Mouse (Mus musculus): ENCODE results near the gene Fbxo9.

- no peak for TF ChIP-seq CTCF (IDR thresholded peaks at IDR 0.05; ENCODE audit: extremely low read depth, insufficient read depth, low read length)
- TF ChIP-seq POLR2A (IDR thresholded peaks at IDR 0.05; ENCODE audit: extremely low read depth, insufficient read depth, low read length) = no peak
Measured at GRCm38 (mm10) chr9:78073713-78074340, 35.0 kb downstream of the Fbxo9 start.
